Mouse (Mus musculus): ENCODE data around the gene Galnt2. TPM values are rescaled to one million over a fixed set of nuclear protein-coding genes. Genes with fewer than 3 reads are reported as not detected.

Galnt2 gene
- total RNA-seq, 2 experiments from 2014 or later = 51.5 to 60.6 TPM

DNA sequence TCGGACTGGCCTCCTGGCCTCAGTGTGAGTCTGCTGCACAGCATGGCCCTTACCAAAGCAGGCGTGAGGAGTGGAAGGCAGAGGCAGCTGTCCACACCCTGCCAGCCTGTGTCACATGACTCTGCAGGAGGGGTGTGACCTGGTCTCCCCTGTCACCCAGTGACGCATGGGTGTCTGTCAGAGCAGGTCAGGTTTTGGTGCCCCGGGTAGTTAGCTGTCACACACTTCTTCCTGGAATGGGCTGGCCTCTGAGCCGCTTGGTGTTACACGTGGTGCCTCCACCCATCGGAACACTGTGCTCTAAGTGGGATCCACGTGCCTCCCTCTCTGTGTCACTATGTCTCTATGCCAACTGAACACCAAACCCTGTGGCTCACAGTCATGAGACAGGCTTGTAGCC, 34.6 kb downstream of the Galnt2 start:
- DNase-seq (ENCODE audit: low spot score in 2 of 2) = no peak

DNA sequence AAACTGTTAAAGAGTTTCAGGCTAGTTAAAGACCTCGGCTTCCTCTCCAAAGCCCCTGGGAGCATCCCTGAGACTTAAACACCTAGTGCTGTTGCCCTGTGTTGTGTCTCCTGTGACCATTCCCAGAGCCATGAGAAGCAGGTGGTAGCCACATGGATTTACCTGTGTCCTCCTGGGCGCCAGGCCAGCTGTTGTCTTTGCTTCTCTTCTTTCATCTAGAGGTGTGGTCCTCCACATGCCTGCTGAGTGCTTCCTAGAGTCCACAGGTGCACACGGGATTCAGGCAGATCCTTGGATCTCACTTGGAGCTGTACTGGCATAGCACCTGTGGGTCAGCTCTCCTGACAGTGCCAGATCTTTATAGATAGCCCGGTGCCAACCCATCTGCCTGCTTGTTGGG, 36.0 kb downstream of the Galnt2 start:
- no peak for DNase-seq (ENCODE audit: low spot score in 2 of 2)

DNA sequence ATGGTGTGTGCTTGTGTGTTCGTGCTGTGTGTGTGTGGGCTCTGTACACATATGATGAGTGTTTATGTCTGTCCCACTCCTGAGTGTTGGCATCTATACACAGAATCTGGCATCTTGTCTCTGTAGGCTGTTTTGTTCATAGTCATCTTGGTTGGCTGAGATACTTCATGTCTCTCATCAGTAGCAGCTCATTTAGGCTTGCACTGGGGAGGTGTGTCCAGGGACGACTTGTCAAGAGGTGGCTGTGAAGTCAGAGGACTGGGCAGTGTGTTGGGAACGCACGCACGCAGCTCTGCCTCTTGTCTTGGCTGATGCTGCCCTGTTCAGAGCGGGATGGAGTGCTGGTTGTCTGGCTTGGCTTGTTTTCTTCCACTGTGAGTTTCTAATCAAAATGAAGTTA, 39.3 kb downstream of the Galnt2 start:
- no peak for DNase-seq (ENCODE audit: low spot score in 2 of 2)

DNA sequence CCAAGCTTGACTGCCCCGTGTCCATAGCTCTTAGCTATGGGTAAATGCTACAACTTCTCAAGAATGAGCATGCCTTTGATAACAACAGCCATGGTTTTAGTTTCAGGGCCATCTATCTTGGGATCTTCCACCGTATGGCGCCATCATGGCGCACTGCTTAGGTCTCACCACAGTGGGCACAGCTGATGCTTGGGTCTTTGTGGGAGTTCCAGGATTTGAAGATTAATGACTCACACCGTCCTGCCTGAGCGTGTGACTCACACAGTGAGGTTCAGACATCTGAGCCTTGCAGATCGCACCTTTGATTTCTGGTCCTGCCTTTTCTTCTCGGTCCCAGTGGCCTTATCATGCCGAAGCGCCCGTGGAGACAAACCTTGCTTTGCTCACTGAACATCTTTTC, 39.7 kb downstream of the Galnt2 start:
- DNase-seq (ENCODE audit: low spot score in 2 of 2) = no peak

DNA sequence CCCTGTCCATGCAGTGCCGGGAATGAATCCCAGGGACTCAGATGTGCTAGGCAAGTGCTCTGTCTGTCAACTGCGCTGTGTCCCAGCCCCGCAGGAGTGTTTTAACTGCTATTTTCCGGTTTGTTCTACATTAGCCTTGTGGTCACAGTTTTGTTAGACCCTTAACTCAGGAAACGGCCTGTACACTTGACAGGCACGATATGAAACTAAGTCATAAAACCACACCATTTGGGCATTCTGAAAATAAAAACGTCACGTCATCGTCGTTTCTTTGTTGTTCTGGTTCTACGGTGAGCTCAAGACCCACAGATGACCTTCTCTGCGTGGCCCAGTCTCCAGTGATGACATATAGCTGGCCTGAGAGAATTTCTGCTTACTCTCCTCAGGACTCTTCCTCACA, 40.3 kb downstream of the Galnt2 start:
- DNase-seq (ENCODE audit: low spot score in 2 of 2) = no peak

DNA sequence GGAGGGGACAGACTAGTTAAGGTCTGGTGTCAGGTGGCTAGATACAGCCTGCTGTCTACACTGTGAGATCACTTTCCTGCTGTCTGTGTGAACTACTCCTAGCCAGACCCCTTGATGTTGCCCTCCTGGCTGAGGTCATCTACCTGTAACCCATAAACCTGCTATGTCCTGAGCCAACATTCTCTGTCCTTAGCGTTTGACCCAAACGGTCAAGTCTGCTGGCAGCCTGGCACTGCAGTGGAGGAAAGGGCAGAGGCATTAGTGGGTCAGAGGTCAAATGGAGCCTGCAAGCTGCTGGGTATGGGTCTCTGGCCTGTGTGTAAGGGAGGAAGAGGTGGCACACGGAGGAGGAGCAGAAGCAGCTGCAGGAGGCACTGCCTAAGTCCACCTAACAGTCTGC, 41.6 kb downstream of the Galnt2 start:
- no peak for DNase-seq (ENCODE audit: low spot score in 2 of 2)

DNA sequence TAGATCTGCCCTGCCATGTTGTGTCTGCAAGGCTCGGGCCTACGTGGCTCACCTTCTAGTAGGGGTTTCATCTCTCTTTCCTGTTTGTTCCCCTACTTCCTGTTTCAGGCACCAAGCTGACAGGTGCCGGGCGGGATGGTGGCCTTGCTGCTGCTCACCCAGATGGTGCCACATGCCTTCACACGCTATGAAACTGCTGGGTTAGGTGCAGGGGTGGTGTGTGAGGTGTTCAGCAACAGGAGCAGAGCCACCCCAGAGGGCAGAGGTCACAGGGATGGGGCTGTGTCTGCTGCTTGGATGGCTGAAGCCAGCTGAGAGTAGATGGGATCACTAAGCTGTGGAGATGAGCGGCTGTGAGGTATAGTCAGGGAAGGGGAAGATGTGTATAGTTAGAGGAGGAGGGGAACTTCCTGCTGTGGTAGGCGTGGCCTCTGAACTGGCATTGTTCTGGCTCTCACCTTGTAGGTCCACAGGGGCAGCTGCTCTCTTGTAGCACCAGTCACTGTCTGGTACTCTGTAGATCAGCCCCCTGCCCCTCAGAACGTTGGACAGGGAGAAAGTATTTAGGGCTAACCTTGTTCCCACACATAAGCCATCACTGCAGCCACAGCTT, 42.5 kb downstream of the Galnt2 start:
- DNase-seq (ENCODE audit: low spot score in 2 of 2) = no peak

DNA sequence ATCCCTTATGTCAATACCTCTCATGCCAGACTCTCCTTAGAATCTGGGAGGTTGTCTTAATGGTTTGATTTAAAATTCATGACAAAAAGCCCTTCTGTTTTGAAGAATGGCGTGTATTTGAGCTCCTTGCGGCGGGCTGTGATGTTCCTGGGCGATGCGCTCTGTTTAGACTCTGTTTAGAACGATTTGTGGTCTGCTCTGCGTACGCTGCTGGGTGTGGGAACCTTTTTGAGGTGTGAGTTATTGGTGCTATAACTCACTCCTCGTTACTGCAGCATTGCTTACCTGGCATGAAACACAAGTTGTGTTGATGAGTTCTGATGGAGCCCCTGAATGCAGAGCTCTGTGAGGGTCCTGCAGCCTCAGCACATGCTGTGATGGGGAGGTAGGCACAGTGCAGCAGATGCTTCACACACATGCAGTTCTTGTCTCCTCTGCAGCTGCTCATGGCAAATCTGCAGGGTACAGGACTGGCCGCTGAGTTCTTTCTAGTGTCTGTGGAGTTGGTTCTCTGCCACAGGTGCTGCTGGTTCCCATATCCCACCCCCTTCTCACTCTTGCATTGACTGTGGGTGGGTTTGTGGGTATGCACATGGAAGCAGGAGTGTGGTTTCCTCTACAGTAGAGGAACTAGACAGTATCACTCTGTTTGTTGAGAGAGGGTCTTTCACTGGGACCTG, 43.4 kb downstream of the Galnt2 start:
- DNase-seq (ENCODE audit: low spot score in 2 of 2) = no peak

DNA sequence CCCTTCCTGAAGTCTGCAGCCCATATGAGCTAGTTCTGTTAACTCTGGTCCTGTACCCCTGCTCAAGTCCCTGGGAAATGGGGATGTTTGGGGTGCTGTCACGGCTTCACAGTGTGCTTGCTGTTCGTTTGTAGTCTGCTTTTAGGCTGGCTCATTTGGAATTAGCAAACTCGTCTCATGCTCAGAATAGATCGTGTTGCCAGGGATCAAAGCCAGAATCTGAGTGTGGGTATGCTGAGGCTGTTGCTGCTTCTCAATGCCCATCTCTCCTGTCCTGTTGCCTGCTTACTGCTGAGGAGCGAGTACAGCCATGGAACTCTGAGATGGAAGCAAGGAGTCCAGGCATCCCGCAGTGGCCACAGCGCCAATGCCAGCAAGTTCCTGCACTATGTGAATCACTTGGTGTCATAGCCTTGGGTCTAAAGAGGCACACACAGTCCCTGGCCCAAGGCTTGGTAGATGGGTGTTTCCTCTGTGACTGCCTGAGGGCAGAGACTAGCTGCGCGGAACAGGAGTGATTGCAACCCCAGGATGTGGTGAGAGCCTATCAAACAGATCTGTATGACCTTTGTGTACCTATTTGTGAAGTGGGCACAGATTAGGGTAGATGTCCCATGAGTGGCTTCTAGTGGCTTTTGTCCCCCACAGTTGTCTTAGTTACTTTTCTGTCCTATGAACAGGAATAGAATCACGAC, 44.3 kb downstream of the Galnt2 start:
- no peak for DNase-seq (ENCODE audit: low spot score in 2 of 2)

DNA sequence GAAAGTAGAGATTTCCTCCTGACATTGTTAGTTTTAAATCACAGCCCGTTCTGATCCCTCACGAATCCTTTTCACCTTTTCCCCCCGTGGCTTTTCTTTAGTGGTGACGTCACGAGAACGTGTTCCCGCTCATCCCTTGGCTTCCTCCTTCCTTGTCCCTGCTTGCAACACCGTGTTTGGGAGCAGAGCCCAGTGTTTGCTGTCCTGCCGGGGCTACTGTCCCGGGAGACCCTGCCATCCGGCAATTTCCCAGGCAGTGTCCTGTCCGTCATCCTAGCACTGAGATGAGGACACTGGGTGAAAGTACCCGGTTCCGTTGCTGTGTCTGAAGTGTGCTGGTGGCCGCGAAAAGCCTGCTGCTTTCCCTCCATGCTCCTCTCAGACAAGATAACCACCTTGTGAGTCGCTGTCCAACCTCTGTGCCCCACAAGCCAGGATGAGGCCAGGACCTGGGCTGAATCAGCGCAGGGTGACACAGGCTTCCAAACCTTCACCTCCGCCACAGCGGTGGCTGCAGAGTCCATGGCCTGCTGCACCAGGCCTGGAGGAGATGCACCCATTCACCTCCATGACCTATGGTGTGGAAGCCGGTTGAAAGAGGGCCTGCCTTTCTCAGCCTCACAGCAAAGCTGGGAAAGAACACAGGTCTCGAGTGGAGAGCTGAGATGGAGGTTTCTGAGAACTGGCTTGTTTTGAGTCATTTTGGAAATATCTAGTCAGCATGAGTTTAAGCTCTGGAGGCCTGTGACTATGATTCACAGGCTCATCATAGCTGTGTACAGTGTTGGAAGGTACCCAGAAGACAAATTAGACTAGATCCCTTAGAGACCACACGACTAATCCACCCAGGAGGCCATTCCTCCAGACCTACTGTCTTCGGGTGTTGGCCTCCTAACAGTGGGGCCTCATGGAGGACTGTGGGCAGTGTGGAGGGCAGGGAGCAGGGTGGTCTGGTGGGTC, 47.0 kb downstream of the Galnt2 start:
- DNase-seq (ENCODE audit: low spot score in 2 of 2) = no peak

DNA sequence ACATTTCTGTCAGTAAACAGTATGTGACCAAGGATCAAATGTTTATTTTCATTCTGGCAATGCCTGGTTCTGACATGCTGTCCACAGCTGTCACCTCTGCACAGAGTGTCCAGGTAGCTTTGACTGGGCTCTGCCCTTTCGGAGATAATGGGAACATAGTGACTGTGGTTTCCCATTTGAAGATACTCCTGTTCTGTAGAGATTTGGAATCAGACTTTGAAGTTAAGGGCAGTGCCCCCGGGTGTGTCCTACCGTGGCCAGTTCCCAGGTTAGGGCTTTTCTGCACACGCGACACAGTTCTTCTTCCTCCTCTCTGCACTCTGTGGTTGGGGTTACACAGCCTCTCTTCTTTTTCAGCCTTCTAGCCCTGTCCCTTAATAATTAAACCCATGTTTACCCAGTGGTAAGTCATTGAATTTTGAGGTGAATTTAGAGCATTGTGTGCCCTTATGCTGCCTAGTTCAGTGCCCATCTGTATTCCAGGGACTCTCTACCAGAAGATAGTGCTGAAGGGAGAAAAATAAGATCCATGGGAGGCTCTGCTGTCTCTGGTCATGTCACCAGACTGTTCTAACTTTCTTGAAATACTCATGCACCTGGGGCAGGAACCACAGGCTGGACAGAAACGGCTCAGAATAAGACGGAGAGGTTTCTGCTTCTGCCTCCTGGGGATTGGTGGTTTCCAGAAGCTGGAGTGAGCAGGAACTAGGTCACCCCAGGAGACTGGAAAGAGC, 47.9 kb downstream of the Galnt2 start:
- DNase-seq (ENCODE audit: low spot score in 2 of 2) = no peak

DNA sequence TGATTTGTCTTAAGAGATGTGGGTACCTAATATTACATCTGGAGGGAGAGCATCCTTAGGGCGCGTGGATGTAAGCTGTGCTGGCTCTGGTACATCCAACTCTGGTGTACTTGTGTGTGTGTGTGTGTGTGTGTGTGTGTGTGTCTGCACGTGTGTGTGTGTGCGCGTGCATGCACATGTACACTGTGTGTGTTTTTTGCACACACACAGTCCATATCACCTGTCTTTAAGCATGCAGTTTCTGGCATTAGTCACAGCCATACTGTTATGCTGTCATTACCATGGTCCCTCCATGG, 48.4 kb downstream of the Galnt2 start:
- DNase-seq (ENCODE audit: low spot score in 2 of 2) = no peak

DNA sequence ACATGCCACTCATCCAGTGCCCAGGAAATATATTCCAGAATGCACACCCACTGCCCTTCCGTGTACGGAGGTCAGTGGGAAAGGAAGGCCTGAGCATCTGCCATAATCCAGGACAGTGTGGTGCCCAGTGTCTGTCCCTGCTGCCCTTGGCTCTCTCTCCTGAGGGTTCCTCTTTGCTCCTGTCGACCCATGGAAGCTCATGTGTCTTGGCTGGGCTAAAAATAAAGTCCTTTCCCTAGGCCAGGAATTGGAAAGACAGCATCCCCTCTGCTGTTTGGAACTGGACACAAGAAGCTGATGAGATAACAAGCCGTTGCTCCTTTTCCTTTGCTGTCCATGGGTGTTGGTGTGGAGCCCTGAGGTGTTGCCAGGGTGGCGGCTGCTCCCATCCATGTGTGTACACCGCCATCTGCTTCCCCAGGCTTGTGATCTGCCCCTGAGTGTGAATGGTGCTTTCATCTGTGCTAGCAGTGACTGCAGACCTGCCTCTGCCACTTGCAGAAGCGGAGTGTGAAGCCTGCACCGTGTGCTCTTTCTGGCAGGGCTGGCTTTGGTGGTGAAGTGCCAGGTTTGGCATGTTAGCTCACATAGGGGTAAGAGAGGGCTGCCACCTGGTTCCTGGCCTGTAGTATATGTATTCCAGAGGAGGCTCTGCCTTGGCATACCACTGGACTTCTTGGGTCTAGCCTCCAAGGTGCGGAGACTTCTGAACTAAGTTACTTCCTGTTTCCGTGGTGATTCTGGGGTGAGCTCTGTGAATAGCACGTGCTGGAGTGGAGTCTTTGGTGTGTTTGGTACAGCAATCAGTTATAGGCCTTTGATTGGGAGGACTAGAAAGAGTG, 50.7 kb downstream of the Galnt2 start:
- DNase-seq (ENCODE audit: low spot score in 2 of 2) = no peak

DNA sequence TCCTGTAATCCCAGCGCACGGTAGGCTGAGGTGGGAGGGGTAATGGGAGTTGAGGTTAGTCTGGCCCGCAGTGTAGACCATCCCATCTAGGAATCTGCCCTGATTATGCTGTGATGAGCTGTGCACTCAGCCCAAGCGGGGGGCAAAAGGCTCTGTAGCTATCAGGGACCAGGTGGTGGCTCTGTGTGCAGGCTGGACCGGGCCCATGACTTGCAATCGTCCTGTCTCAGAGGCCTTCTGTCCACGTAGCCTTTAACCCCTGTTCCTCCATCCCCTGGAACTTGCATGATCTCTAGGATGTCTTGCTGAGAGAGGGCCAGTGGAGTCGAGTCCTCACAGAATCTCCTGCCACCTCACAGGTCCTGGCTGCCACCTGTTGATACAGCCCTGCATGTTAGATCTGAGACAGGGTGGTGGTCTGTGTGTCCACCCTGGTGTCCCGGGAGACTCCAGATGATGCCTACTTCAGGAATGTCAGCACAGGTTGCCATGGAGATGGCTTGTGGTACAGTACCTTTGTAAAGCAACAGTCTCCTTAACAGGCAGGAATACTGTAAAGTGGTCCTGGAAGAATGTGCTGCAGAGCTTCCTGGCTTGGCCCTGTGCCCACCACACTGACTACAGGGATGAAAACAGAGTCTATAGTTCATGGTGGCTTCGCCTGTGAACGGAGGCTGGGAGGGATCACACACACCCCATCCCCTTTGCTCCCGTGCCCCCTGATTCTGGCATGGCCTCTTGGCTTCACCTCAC, 51.9 kb downstream of the Galnt2 start:
- no peak for DNase-seq (ENCODE audit: low spot score in 2 of 2)

DNA sequence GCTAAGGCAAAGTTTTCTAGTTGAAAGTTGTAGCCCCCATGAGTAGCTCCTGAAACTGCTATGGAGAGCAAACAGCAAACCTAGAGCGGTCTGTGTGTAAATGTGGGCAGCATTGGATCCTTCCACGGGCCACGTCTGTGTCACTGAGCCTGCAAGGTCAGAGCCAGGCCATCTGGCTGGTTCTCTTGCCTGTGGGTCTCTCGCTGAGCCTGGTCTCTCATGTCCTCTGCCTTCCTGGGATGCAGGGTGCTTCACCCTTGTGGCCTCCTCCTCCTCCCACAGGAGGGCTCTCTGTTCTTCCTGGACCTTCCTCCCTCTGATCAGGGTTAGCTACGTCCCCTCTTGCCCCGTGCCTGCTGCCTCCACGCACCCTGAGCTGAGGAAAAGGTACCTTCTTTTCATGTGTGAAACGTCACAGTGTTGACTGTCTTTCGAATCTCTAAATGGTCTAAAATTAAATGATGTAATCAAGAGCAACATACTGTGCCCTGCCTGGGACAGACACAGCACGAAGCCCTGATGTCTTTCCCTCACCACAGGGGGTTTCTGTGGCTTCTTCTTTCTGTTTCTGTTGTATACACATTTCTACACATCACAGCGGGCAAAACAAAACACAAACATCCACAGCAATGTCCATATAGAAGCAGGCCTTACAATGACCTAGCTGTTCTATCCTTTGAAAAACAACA, 52.6 kb downstream of the Galnt2 start:
- no peak for DNase-seq (ENCODE audit: low spot score in 2 of 2)

DNA sequence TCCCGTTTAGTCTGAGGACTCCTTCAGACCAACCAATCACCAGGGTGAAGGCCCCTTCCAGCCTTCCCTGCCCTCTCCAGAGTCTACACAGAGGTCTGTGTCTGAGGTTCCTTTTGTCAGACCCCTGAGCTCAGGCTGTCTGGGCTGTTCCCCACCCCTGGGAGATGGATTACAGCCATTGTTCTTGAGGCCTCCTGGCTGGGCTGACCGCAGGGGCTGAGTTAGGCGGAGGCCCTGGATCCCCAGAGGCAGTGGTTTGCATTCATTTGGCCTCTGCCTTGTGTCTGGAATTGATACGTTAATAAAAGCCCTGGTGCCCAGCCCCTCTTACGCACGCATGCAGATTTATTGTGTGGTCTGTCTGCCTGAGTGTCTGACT, 53.1 kb downstream of the Galnt2 start:
- no peak for DNase-seq (ENCODE audit: low spot score in 2 of 2)

DNA sequence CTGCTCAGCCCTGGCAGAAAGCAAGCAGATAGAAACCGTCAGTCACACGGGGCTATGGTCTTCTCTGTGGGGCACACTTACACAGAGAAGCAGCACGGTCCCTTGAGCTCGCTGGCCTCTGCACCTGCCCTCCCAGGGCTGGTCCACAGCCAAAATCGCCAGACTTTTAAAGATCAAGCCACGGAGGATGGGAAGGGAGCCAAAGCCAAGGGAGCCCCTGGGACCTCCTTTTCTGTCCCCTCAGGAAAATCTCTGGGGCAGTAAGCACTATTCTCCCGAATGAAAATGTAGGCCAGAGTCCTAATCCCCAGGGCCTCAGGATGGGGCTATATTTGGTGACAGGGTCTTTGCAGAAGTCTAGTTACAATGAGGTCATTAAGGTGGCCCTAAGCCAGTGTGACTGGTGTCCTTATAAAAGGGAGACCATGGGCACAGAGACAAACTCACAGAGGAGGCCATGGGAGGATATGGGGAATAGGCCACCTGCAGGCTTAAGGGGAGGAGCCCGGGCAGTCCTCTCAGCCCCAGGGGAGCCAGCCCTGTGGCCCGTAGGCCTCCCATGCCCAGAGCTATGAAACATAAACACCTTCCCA, 53.9 kb downstream of the Galnt2 start:
- no peak for DNase-seq (ENCODE audit: low spot score in 2 of 2)

DNA sequence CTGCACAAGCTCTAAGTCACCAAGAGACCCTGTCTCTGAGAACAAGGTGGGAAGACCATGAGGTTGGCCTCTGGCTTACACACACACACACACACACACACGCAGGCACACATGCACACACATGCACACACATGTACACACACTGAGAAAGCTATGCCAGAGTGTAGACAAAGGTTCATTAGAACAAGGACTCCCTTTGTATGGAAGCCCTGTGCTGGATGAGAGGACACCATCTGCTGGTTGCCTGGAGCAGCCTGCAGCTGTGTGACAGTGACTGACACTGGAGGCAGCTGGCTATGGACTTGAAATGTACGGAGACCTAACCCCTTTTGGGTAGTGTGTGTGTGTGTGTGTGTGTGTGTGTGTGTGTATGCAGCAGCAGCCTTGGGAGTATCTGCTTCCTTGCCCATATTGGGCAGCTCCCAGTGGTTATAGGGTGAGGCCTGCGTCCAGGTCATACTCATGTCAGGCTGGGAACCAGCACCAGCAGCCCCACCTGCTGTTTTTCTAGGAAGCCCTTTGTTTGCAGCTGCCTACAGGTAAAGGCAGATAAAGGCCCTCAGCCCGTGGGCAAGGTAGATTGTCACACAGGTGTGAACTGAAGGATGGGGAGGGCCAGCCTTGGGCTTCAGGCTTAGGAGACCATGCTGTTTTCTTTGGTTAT, 55.4 kb downstream of the Galnt2 start:
- DNase-seq (ENCODE audit: low spot score in 2 of 2) = no peak

All from left cerebral cortex, adult 18-20 months (tissue).